Mouse (Mus musculus): ENCODE data around the gene Pramel7. TPM values are rescaled to one million over a fixed set of nuclear protein-coding genes. Genes with fewer than 3 reads are reported as not detected.

Pramel7 gene
- polyA plus RNA-seq (2015; fragmentation: Nextera tagmentation; extraction: Ambion mirVana): not detected in 2 replicates

DNA sequence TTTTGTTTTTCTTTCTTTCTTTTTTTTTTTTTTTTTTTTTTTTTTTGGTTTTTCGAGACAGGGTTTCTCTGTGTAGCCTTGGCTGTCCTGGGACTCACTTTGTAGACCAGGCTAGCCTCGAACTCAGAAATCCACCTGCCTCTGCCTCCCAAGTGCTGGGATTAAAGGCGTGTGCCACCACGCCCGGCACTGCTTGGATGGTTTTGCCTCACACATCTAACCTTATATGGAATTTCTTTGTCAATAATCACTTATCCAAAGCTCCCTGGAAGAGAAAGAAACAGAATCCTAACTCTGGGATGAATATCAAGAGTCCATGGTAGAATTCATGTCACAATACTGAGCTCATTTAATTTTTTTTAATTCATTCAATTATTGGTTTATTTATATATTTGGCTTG lies at the start of gene Pramel7:
Gene Pramel7, minus strand, starts transcription at position 101 of the 400 bp plus-strand sequence.

DNA sequence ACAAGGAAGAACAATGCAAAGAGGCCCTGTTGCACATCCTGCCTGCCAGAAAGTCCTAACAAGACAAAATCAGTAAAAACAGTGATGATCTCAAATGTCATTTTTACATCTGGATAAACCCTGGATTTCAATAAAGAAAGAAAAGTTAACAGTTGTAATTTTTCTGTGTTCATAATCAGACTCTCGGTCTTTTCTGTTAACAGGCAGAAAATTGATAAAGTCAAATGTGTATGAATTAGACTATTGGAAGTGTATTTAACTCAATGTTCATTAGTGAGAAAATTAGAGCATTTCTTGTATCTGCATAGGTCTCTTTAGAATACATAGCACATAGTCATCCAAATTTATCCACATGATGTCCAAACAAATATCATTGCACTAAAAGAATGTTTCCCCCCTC lies 48.5 kb upstream of the Pramel7 start, which contains the start of gene Olfr1128:
Gene Olfr1128, minus strand, starts transcription at position 101 of the 400 bp plus-strand sequence.

GRCm38 (mm10) chr2:87531496-87531895 lies 34.6 kb upstream of the Pramel7 start, which contains the start of gene Olfr153:
Gene Olfr153, plus strand, starts transcription at chr2:87531796.

GRCm38 (mm10) chr2:87506265-87506664 lies 9.4 kb upstream of the Pramel7 start, which contains the start of gene Pramel6:
Gene Pramel6, plus strand, starts transcription at chr2:87506565.

GRCm38 (mm10) chr2:87453662-87454061 lies 43.2 kb downstream of the Pramel7 start, which contains the start of gene Olfr1126:
Gene Olfr1126, plus strand, starts transcription at chr2:87453962.

Other genes with a start within 250 kb of the Pramel7 start
- not detected in 2 replicates for gene Olfr1115, start 249.1 kb downstream of the Pramel7 start, polyA plus RNA-seq (2015; fragmentation: Nextera tagmentation; extraction: Ambion mirVana)
- not detected in 2 replicates for gene Olfr1116, start 229.6 kb downstream of the Pramel7 start, polyA plus RNA-seq (2015; fragmentation: Nextera tagmentation; extraction: Ambion mirVana)
- not detected in 2 replicates for gene Olfr1118, start 189.5 kb downstream of the Pramel7 start, polyA plus RNA-seq (2015; fragmentation: Nextera tagmentation; extraction: Ambion mirVana)
- not detected in 2 replicates for gene Olfr1120, start 142.3 kb downstream of the Pramel7 start, polyA plus RNA-seq (2015; fragmentation: Nextera tagmentation; extraction: Ambion mirVana)
- gene Olfr1121, start 127.2 kb downstream of the Pramel7 start, polyA plus RNA-seq (2015; fragmentation: Nextera tagmentation; extraction: Ambion mirVana): not detected in 2 replicates
- not detected in 2 replicates for gene Olfr1122, start 111.2 kb downstream of the Pramel7 start, polyA plus RNA-seq (2015; fragmentation: Nextera tagmentation; extraction: Ambion mirVana)
- gene Olfr1123, start 80.5 kb downstream of the Pramel7 start, polyA plus RNA-seq (2015; fragmentation: Nextera tagmentation; extraction: Ambion mirVana): not detected in 2 replicates
- 0.05 TPM in 1 of 2 replicates, not detected in the other for gene Olfr1124, start 66.8 kb downstream of the Pramel7 start, polyA plus RNA-seq (2015; fragmentation: Nextera tagmentation; extraction: Ambion mirVana)
- gene Olfr1126, start 43.1 kb downstream of the Pramel7 start, polyA plus RNA-seq (2015; fragmentation: Nextera tagmentation; extraction: Ambion mirVana): not detected in 2 replicates
- not detected in 2 replicates for gene Pramel6, start 9.5 kb upstream of the Pramel7 start, polyA plus RNA-seq (2015; fragmentation: Nextera tagmentation; extraction: Ambion mirVana)
- gene Olfr153, start 34.7 kb upstream of the Pramel7 start, polyA plus RNA-seq (2015; fragmentation: Nextera tagmentation; extraction: Ambion mirVana): not detected in 2 replicates
- not detected in 2 replicates for gene Olfr1128, start 48.4 kb upstream of the Pramel7 start, polyA plus RNA-seq (2015; fragmentation: Nextera tagmentation; extraction: Ambion mirVana)
- gene Olfr1129, start 76.8 kb upstream of the Pramel7 start, polyA plus RNA-seq (2015; fragmentation: Nextera tagmentation; extraction: Ambion mirVana): not detected in 2 replicates
- gene Olfr1130, start 109.1 kb upstream of the Pramel7 start, polyA plus RNA-seq (2015; fragmentation: Nextera tagmentation; extraction: Ambion mirVana): not detected in 2 replicates
- not detected in 2 replicates for gene Olfr1131, start 130.0 kb upstream of the Pramel7 start, polyA plus RNA-seq (2015; fragmentation: Nextera tagmentation; extraction: Ambion mirVana)
- not detected in 2 replicates for gene Olfr1132, start 140.4 kb upstream of the Pramel7 start, polyA plus RNA-seq (2015; fragmentation: Nextera tagmentation; extraction: Ambion mirVana)
- not detected in 2 replicates for gene Olfr1133, start 150.3 kb upstream of the Pramel7 start, polyA plus RNA-seq (2015; fragmentation: Nextera tagmentation; extraction: Ambion mirVana)
- not detected in 2 replicates for gene Olfr1134, start 161.4 kb upstream of the Pramel7 start, polyA plus RNA-seq (2015; fragmentation: Nextera tagmentation; extraction: Ambion mirVana)
- not detected in 2 replicates for gene Olfr1135, start 176.6 kb upstream of the Pramel7 start, polyA plus RNA-seq (2015; fragmentation: Nextera tagmentation; extraction: Ambion mirVana)
- not detected in 2 replicates for gene Olfr1136, start 196.9 kb upstream of the Pramel7 start, polyA plus RNA-seq (2015; fragmentation: Nextera tagmentation; extraction: Ambion mirVana)
- gene Olfr1137, start 216.1 kb upstream of the Pramel7 start, polyA plus RNA-seq (2015; fragmentation: Nextera tagmentation; extraction: Ambion mirVana): not detected in 2 replicates
- gene Olfr1138, start 242.9 kb upstream of the Pramel7 start, polyA plus RNA-seq (2015; fragmentation: Nextera tagmentation; extraction: Ambion mirVana): not detected in 2 replicates
- gene Olfr1140, start 246.7 kb upstream of the Pramel7 start, polyA plus RNA-seq (2015; fragmentation: Nextera tagmentation; extraction: Ambion mirVana): not detected in 2 replicates